Mouse (Mus musculus): ENCODE measurements around the gene Hsf5. TPM values are rescaled to one million over a fixed set of nuclear protein-coding genes. Genes with fewer than 3 reads are reported as not detected.

Gene Hsf5
- polyA plus RNA-seq, 1 experiment from 2014 or later, result 0.33 TPM

GRCm38 (mm10) chr11:87596492-87596891 is 20.5 kb upstream of the Hsf5 start:
- peaks cover 37% of the 10 kb centered on the region for H3K36me3 ChIP-seq (ENCODE audit: control insufficient read depth, insufficient read depth, low read length)
- peak overlapping the region; percentile 93 for H3K9ac ChIP-seq (replicated peaks; ENCODE audit: low read depth, low read length)
- no peaks in the 10 kb centered on the region for H3K9me3 ChIP-seq (ENCODE audit: control insufficient read depth, low read length)
- H3K27me3 ChIP-seq (ENCODE audit: control insufficient read depth, insufficient read depth, low read length), result no peaks in the 10 kb centered on the region
- no peak for ATAC-seq (ENCODE audit: low read depth)
- peak overlapping the region; percentile 85 for H3K27ac ChIP-seq (ENCODE audit: low read depth, low read length)
- H3K4me3 ChIP-seq (ENCODE audit: low read depth, low read length), result peak overlapping the region; percentile 87
- H3K4me1 ChIP-seq (ENCODE audit: control insufficient read depth, insufficient read depth, low read length), result peaks cover 24% of the 10 kb centered on the region
- H3K4me2 ChIP-seq (ENCODE audit: low read depth, low read length), result peak overlapping the region; percentile 80
- WGBS, result 37% methylated on average over 2 of the region's 2 CpGs

- no peak for ATAC-seq (ENCODE audit: low read depth)
- Histone ChIP-seq H3K27me3 (ENCODE audit: control insufficient read depth, insufficient read depth, low read length) (no peaks in the 10 kb centered on the region), H3K4me2 (ENCODE audit: low read depth, low read length) (peak overlapping the region; percentile 80), H3K27ac (ENCODE audit: low read depth, low read length) (peak overlapping the region; percentile 85; the same call in 1 of the 2 replicates), H3K4me3 (ENCODE audit: low read depth, low read length) (peak overlapping the region; percentile 87), H3K9ac (replicated peaks; ENCODE audit: low read depth, low read length) (peak overlapping the region; percentile 93), H3K36me3 (ENCODE audit: control insufficient read depth, insufficient read depth, low read length) (peaks cover 43% of the 10 kb centered on the region), H3K9me3 (ENCODE audit: control insufficient read depth, low read length) (no peaks in the 10 kb centered on the region), H3K4me1 (ENCODE audit: control insufficient read depth, insufficient read depth, low read length) (peaks cover 24% of the 10 kb centered on the region)
Observed at GRCm38 (mm10) chr11:87597061-87597460, 19.9 kb upstream of the Hsf5 start.

GRCm38 (mm10) chr11:87599395-87600089 is 17.4 kb upstream of the Hsf5 start:
- no peak overlapping the region for H3K9ac ChIP-seq (replicated peaks; ENCODE audit: low read depth, low read length)
- no peak overlapping the region for H3K4me2 ChIP-seq (ENCODE audit: low read depth, low read length)
- peaks cover 68% of the 10 kb centered on the region for H3K36me3 ChIP-seq (ENCODE audit: control insufficient read depth, insufficient read depth, low read length)
- H3K9me3 ChIP-seq (ENCODE audit: control insufficient read depth, low read length), result no peaks in the 10 kb centered on the region
- H3K4me1 ChIP-seq (ENCODE audit: control insufficient read depth, insufficient read depth, low read length), result peaks cover 15% of the 10 kb centered on the region; the same call in 1 of the 2 replicates
- no peak overlapping the region for H3K4me3 ChIP-seq (ENCODE audit: low read depth, low read length)
- 90% methylated on average over 13 of the region's 13 CpGs for WGBS
- H3K27ac ChIP-seq (ENCODE audit: low read depth, low read length), result no peak overlapping the region
- ATAC-seq (ENCODE audit: low read depth), result no peak
- no peaks in the 10 kb centered on the region for H3K27me3 ChIP-seq (ENCODE audit: control insufficient read depth, insufficient read depth, low read length)

GRCm38 (mm10) chr11:87600322-87600853 is 16.6 kb upstream of the Hsf5 start:
- no peaks in the 10 kb centered on the region for H3K9me3 ChIP-seq (ENCODE audit: control insufficient read depth, low read length)
- 95% methylated on average over 10 of the region's 10 CpGs for WGBS
- peaks cover 76% of the 10 kb centered on the region for H3K36me3 ChIP-seq (ENCODE audit: control insufficient read depth, insufficient read depth, low read length)
- no peaks in the 10 kb centered on the region for H3K27me3 ChIP-seq (ENCODE audit: control insufficient read depth, insufficient read depth, low read length)
- ATAC-seq (ENCODE audit: low read depth), result no peak
- peaks cover 11% of the 10 kb centered on the region; the same call in 1 of the 2 replicates for H3K4me1 ChIP-seq (ENCODE audit: control insufficient read depth, insufficient read depth, low read length)
- H3K27ac ChIP-seq (ENCODE audit: low read depth, low read length), result no peak overlapping the region
- no peak overlapping the region for H3K4me3 ChIP-seq (ENCODE audit: low read depth, low read length)
- no peak overlapping the region for H3K4me2 ChIP-seq (ENCODE audit: low read depth, low read length)
- no peak overlapping the region for H3K9ac ChIP-seq (replicated peaks; ENCODE audit: low read depth, low read length)

- Histone ChIP-seq H3K4me3 (ENCODE audit: low read depth, low read length) (no peak overlapping the region), H3K9ac (replicated peaks; ENCODE audit: low read depth, low read length) (no peak overlapping the region), H3K36me3 (ENCODE audit: control insufficient read depth, insufficient read depth, low read length) (peaks cover 93% of the 10 kb centered on the region), H3K4me2 (ENCODE audit: low read depth, low read length) (no peak overlapping the region), H3K9me3 (ENCODE audit: control insufficient read depth, low read length) (no peaks in the 10 kb centered on the region), H3K4me1 (ENCODE audit: control insufficient read depth, insufficient read depth, low read length) (no peaks in the 10 kb centered on the region), H3K27ac (ENCODE audit: low read depth, low read length) (no peak overlapping the region), H3K27me3 (ENCODE audit: control insufficient read depth, insufficient read depth, low read length) (no peaks in the 10 kb centered on the region)
- 93% methylated on average over 9 of the region's 9 CpGs for WGBS
- no peak for ATAC-seq (ENCODE audit: low read depth)
Observed at GRCm38 (mm10) chr11:87602234-87602633, 14.7 kb upstream of the Hsf5 start.

GRCm38 (mm10) chr11:87603571-87603970 is 13.4 kb upstream of the Hsf5 start:
- no peak overlapping the region for H3K4me3 ChIP-seq (ENCODE audit: low read depth, low read length)
- peaks cover 95% of the 10 kb centered on the region for H3K36me3 ChIP-seq (ENCODE audit: control insufficient read depth, insufficient read depth, low read length)
- no peaks in the 10 kb centered on the region for H3K4me1 ChIP-seq (ENCODE audit: control insufficient read depth, insufficient read depth, low read length)
- no peak overlapping the region for H3K9ac ChIP-seq (replicated peaks; ENCODE audit: low read depth, low read length)
- 97% methylated on average over 2 of the region's 2 CpGs for WGBS
- H3K27me3 ChIP-seq (ENCODE audit: control insufficient read depth, insufficient read depth, low read length), result no peaks in the 10 kb centered on the region
- no peak for ATAC-seq (ENCODE audit: low read depth)
- H3K27ac ChIP-seq (ENCODE audit: low read depth, low read length), result no peak overlapping the region
- H3K9me3 ChIP-seq (ENCODE audit: control insufficient read depth, low read length), result no peaks in the 10 kb centered on the region
- no peak overlapping the region for H3K4me2 ChIP-seq (ENCODE audit: low read depth, low read length)

- Histone ChIP-seq H3K4me1 (ENCODE audit: control insufficient read depth, insufficient read depth, low read length) (no peaks in the 10 kb centered on the region), H3K27ac (ENCODE audit: low read depth, low read length) (no peak overlapping the region), H3K4me3 (ENCODE audit: low read depth, low read length) (no peak overlapping the region), H3K9me3 (ENCODE audit: control insufficient read depth, low read length) (no peaks in the 10 kb centered on the region), H3K27me3 (ENCODE audit: control insufficient read depth, insufficient read depth, low read length) (no peaks in the 10 kb centered on the region), H3K4me2 (ENCODE audit: low read depth, low read length) (no peak overlapping the region), H3K9ac (replicated peaks; ENCODE audit: low read depth, low read length) (no peak overlapping the region), H3K36me3 (ENCODE audit: control insufficient read depth, insufficient read depth, low read length) (peaks cover 86% of the 10 kb centered on the region)
- 93% methylated on average over 7 of the region's 7 CpGs for WGBS
- ATAC-seq (ENCODE audit: low read depth), result no peak
Observed at GRCm38 (mm10) chr11:87609264-87609663, 7.7 kb upstream of the Hsf5 start.

GRCm38 (mm10) chr11:87611547-87611946 is 5.4 kb upstream of the Hsf5 start:
- no peaks in the 10 kb centered on the region for H3K9me3 ChIP-seq (ENCODE audit: control insufficient read depth, low read length)
- peaks cover 80% of the 10 kb centered on the region for H3K36me3 ChIP-seq (ENCODE audit: control insufficient read depth, insufficient read depth, low read length)
- no peaks in the 10 kb centered on the region for H3K27me3 ChIP-seq (ENCODE audit: control insufficient read depth, insufficient read depth, low read length)
- no peak overlapping the region for H3K9ac ChIP-seq (replicated peaks; ENCODE audit: low read depth, low read length)
- no peaks in the 10 kb centered on the region for H3K4me1 ChIP-seq (ENCODE audit: control insufficient read depth, insufficient read depth, low read length)
- H3K4me3 ChIP-seq (ENCODE audit: low read depth, low read length), result no peak overlapping the region
- 93% methylated on average over 9 of the region's 9 CpGs for WGBS
- no peak overlapping the region for H3K4me2 ChIP-seq (ENCODE audit: low read depth, low read length)
- ATAC-seq (ENCODE audit: low read depth), result no peak
- no peak overlapping the region for H3K27ac ChIP-seq (ENCODE audit: low read depth, low read length)

GRCm38 (mm10) chr11:87613972-87614371 is 3.0 kb upstream of the Hsf5 start:
- Histone ChIP-seq H3K27ac (ENCODE audit: low read depth, low read length) (no peak overlapping the region), H3K27me3 (ENCODE audit: control insufficient read depth, insufficient read depth, low read length) (no peaks in the 10 kb centered on the region), H3K4me2 (ENCODE audit: low read depth, low read length) (no peak overlapping the region), H3K4me3 (ENCODE audit: low read depth, low read length) (no peak overlapping the region), H3K4me1 (ENCODE audit: control insufficient read depth, insufficient read depth, low read length) (no peaks in the 10 kb centered on the region), H3K36me3 (ENCODE audit: control insufficient read depth, insufficient read depth, low read length) (peaks cover 77% of the 10 kb centered on the region), H3K9me3 (ENCODE audit: control insufficient read depth, low read length) (no peaks in the 10 kb centered on the region), H3K9ac (replicated peaks; ENCODE audit: low read depth, low read length) (no peak overlapping the region)
- ATAC-seq (ENCODE audit: low read depth), result no peak
- WGBS, result 95% methylated on average over 7 of the region's 7 CpGs
